Mouse (Mus musculus) left cerebral cortex, adult 18-20 months (tissue): ENCODE data around the gene Rrp36. TPM values are rescaled to one million over a fixed set of nuclear protein-coding genes. Genes with fewer than 3 reads are reported as not detected.
A peak's percentile ranks its signal among the peaks of the same experiment; 100 is the strongest.

Source experiments
- DNase-seq, 2 experiments: peaks; one replicate each; pipeline ENCODE4 v3.0.0; 2021 to 2022; ENCODE audit warnings: low spot score in 2 of 2, mixed read lengths in 1 of 2
- long read RNA-seq, 2 experiments: library from polyadenylated mRNA; stranded (forward); transcript quantifications; one replicate each; pipeline ENCODE4 v2.0.0; 2021
- total RNA-seq, 2 experiments: library from RNA; stranded (reverse); gene quantifications; 2 replicates each; pipeline ENCODE4 v1.2.3; 2021

Gene Rrp36
- 10 to 100 TPM; 17.1 to 17.2 TPM for total RNA-seq
- long read RNA-seq, experiment 1, transcript Rrp36-201 (7 exons, 1,195 nt), result major isoform, 15 of 25 reads
- long read RNA-seq, experiment 1, partial matches to known transcripts, result 2 of 25 reads
- long read RNA-seq, experiment 1, other reads (novel, unspliced or antisense), result 4 of 25 reads
- long read RNA-seq, experiment 2, transcript Rrp36-201 (7 exons, 1,195 nt), result major isoform, 16 of 23 reads
- long read RNA-seq, experiment 2, partial matches to known transcripts, result 1 of 23 reads
- long read RNA-seq, experiment 2, other reads (novel, unspliced or antisense), result 4 of 23 reads

GRCm38 (mm10) chr17:46673850-46674529, at the start of gene Rrp36:
Gene Rrp36 (minus strand): TSS chr17:46674352.
- DNase-seq, result peak; percentile 91 to 92

GRCm38 (mm10) chr17:46721077-46721476, 46.9 kb upstream of the Rrp36 start:
- no peak for DNase-seq

- DNase-seq, result no peak
Observed at GRCm38 (mm10) chr17:46714756-46715481, 40.8 kb upstream of the Rrp36 start.

GRCm38 (mm10) chr17:46713849-46714248, 39.7 kb upstream of the Rrp36 start:
- DNase-seq, result no peak

- DNase-seq, result no peak
Observed at GRCm38 (mm10) chr17:46712442-46712841, 38.3 kb upstream of the Rrp36 start.

- DNase-seq, result peak; percentile 36 to 49
Observed at GRCm38 (mm10) chr17:46711612-46712271, 37.6 kb upstream of the Rrp36 start.

GRCm38 (mm10) chr17:46710959-46711597, 36.9 kb upstream of the Rrp36 start, which contains the start of gene Pex6:
Gene Pex6 (plus strand): TSS chr17:46711463.
- DNase-seq, result peak; percentile 89 to 92

GRCm38 (mm10) chr17:46706375-46707089, 32.4 kb upstream of the Rrp36 start:
- DNase-seq, result no peak

GRCm38 (mm10) chr17:46704887-46705835, 31.0 kb upstream of the Rrp36 start, which contains the start of gene Ppp2r5d:
Gene Ppp2r5d (minus strand): TSS chr17:46705111.
- DNase-seq, result peak; percentile 93 to 96

- DNase-seq, result no peak
Observed at GRCm38 (mm10) chr17:46703971-46704886, 30.1 kb upstream of the Rrp36 start.

GRCm38 (mm10) chr17:46702506-46702905, 28.4 kb upstream of the Rrp36 start:
- no peak for DNase-seq

GRCm38 (mm10) chr17:46702100-46702499, 27.9 kb upstream of the Rrp36 start:
- DNase-seq, result peak in 1 of 2 experiments; percentile 16

GRCm38 (mm10) chr17:46701489-46701888, 27.3 kb upstream of the Rrp36 start:
- DNase-seq, result peak in 1 of 2 experiments; percentile 25

GRCm38 (mm10) chr17:46699912-46700311, 25.8 kb upstream of the Rrp36 start:
- no peak for DNase-seq

GRCm38 (mm10) chr17:46699245-46699644, 25.1 kb upstream of the Rrp36 start:
- no peak for DNase-seq

GRCm38 (mm10) chr17:46698515-46698914, 24.4 kb upstream of the Rrp36 start:
- no peak for DNase-seq

GRCm38 (mm10) chr17:46694517-46695063, 20.4 kb upstream of the Rrp36 start:
- DNase-seq, result no peak
